Comparison of ENCODE assay signal across 9 mouse cellular contexts in genomic region chr15:85131275-85132192, GRCm38 (mm10). TPM values are rescaled to one million over a fixed set of nuclear protein-coding genes. Genes with fewer than 3 reads are reported as not detected.
DNase-seq lines count a peak whose midpoint lies in the region; ATAC-seq and TF ChIP-seq lines count a peak whose summit lies in the region.
"Had no signal": no experiment of that assay in that cellular context is flagged by ENCODE, and none has a peak within 500 bp of the region (broad histone marks: within the 10 kb centered on the region; RNA-seq: fewer than 3 reads in every experiment).

Gene Smc1b (minus strand): TSS chr15:85131964.
Gene Ribc2 (plus strand): TSS chr15:85132078.

- peak within 1 kb of the TSS; percentile 64 for H3K4me2 ChIP-seq in forebrain, embryonic 13.5 days
- H3K4me2 ChIP-seq in liver, embryonic 13.5 days, result peak within 1 kb of the TSS; percentile 24

- H3K27ac ChIP-seq in forebrain, embryonic 13.5 days, result no peak within 1 kb of the TSS
- H3K27ac ChIP-seq in liver, embryonic 13.5 days, result no peak within 1 kb of the TSS
- no peak within 1 kb of the TSS for H3K27ac ChIP-seq in olfactory bulb, adult 2 months (ENCODE audit: insufficient read depth, low read depth, low read length)

- no peaks in the 10 kb centered on the region for H3K9me3 ChIP-seq in forebrain, embryonic 13.5 days (replicated peaks)
- no peaks in the 10 kb centered on the region for H3K9me3 ChIP-seq in liver, embryonic 13.5 days (replicated peaks)

- H3K9ac ChIP-seq in forebrain, embryonic 13.5 days, result peak within 1 kb of the TSS; percentile 48
- H3K9ac ChIP-seq in liver, embryonic 13.5 days, result no peak within 1 kb of the TSS

- ATAC-seq in forebrain, embryonic 13.5 days, result peak; percentile 65; the same call in 1 of the 2 replicates
- ATAC-seq in liver, embryonic 13.5 days (ENCODE audit: low read depth), result no peak

- H3K36me3 ChIP-seq in forebrain, embryonic 13.5 days (ENCODE audit: poor library complexity, severe bottlenecking), result no peaks in the 10 kb centered on the region
- H3K36me3 ChIP-seq in liver, embryonic 13.5 days, result no peaks in the 10 kb centered on the region

- H3K4me3 ChIP-seq in forebrain, embryonic 13.5 days, result peak within 1 kb of the TSS; percentile 34
- H3K4me3 ChIP-seq in liver, embryonic 13.5 days (replicated peaks), result no peak within 1 kb of the TSS
- peak within 1 kb of the TSS; percentile 41 for H3K4me3 ChIP-seq in olfactory bulb, adult 2 months (ENCODE audit: insufficient read depth, low read depth, low read length)

- intact Hi-C loops in heart, postnatal 25 days (cut with DNase I), result no loop called here
- intact Hi-C loops in heart, postnatal 14 days (cut with DNase I), result no loop called here

- TF ChIP-seq CTCF in olfactory bulb, adult 2 months (IDR thresholded peaks at IDR 0.05; ENCODE audit: insufficient read depth, low read depth, low read length), result no peak

- DNase-seq in heart, adult 11 months, result peak; percentile 89
- no peak for DNase-seq in heart, postnatal 25 days (ENCODE audit: low spot score)
- DNase-seq in heart, postnatal 14 days, result peak; percentile 58 to 70
- DNase-seq in kidney, postnatal 4 days, result peak; percentile 82 to 90
- DNase-seq in liver, embryonic 13.5 days, result no peak
- DNase-seq in urinary bladder, postnatal 36 days (ENCODE audit: low spot score in 2 of 2), result peak; percentile 49 to 69

- H3K4me1 ChIP-seq in forebrain, embryonic 13.5 days, result peaks cover 9% of the 10 kb centered on the region
- 0 out of 2 replicates have a peak, but pooled peaks cover 4% of the 10 kb centered on the region for H3K4me1 ChIP-seq in liver, embryonic 13.5 days (replicated peaks)
- H3K4me1 ChIP-seq in olfactory bulb, adult 2 months (ENCODE audit: control insufficient read depth, insufficient read depth, low read length), result peaks cover 9% of the 10 kb centered on the region

- H3K27me3 ChIP-seq in forebrain, embryonic 13.5 days, result no peaks in the 10 kb centered on the region
- H3K27me3 ChIP-seq in liver, embryonic 13.5 days, result peaks cover 5% of the 10 kb centered on the region; the same call in 1 of the 2 replicates

- WGBS in forebrain, embryonic 13.5 days, result 39% methylated on average over 48 of the region's 58 CpGs
- WGBS in liver, embryonic 13.5 days (ENCODE audit: insufficient replicate concordance), result 26% methylated on average over 57 of the region's 58 CpGs
- WGBS in olfactory bulb, adult 2 months, result 29% methylated on average over 58 of the region's 58 CpGs

- no peak for TF ChIP-seq POLR2A in olfactory bulb, adult 2 months (IDR thresholded peaks at IDR 0.05; ENCODE audit: insufficient read depth, low read depth, low read length)

RNA-seq across cellular contexts. Expression of gene Smc1b, which starts in this region (rescaled TPM):
- total RNA-seq in heart, postnatal 25 days (2021), result not detected
- 0.13 and 0.21 TPM in 2 replicates for polyA plus RNA-seq in forebrain, embryonic 13.5 days (2015; fragmentation: Nextera tagmentation; extraction: Ambion mirVana)
- total RNA-seq in heart, postnatal 14 days (2021), result under 1 TPM in 1 of 2 experiments, not detected in 1; 0.05 TPM
- polyA plus RNA-seq in liver, embryonic 13.5 days (2015; fragmentation: Nextera tagmentation; extraction: Ambion mirVana), result 0.10 and 0.35 TPM in 2 replicates
- not detected in 2 replicates for polyA plus RNA-seq in olfactory bulb, adult 2 months (2012; ENCODE audit: insufficient read depth, insufficient read length, low replicate concordance, missing spikeins)

RNA-seq across cellular contexts. Expression of gene Ribc2, which starts in this region (rescaled TPM):
- total RNA-seq in heart, postnatal 25 days (2021), result not detected
- 0.65 and 0.78 TPM in 2 replicates for polyA plus RNA-seq in forebrain, embryonic 13.5 days (2015; fragmentation: Nextera tagmentation; extraction: Ambion mirVana)
- not detected for total RNA-seq in heart, postnatal 14 days (2021)
- not detected in 2 replicates for polyA plus RNA-seq in liver, embryonic 13.5 days (2015; fragmentation: Nextera tagmentation; extraction: Ambion mirVana)
- polyA plus RNA-seq in olfactory bulb, adult 2 months (2012; ENCODE audit: insufficient read depth, insufficient read length, low replicate concordance, missing spikeins), result not detected in 2 replicates
- total RNA-seq: hematopoietic stem cell, adult 5-6 weeks had no signal

Comparison
In these comparisons a context has a peak if more than half of its experiments do, and no peak if none do; other contexts are left out.
1. DNase-seq: peak in heart, adult 11 months (single experiment), kidney, postnatal 4 days (2 of 2) and urinary bladder, postnatal 36 days (2 of 2); none in heart, postnatal 25 days (single experiment) and liver, embryonic 13.5 days (single experiment).
2. Peak in ATAC-seq, H3K4me3 ChIP-seq, H3K9ac ChIP-seq and H3K4me2 ChIP-seq in forebrain, embryonic 13.5 days; RNA of the genes that start here not detected or under 1 TPM.
3. Peak in DNase-seq in heart, postnatal 14 days; RNA of the genes that start here not detected or under 1 TPM.